ENCODE assay signal across 15 mouse cellular contexts in the genomic region with DNA sequence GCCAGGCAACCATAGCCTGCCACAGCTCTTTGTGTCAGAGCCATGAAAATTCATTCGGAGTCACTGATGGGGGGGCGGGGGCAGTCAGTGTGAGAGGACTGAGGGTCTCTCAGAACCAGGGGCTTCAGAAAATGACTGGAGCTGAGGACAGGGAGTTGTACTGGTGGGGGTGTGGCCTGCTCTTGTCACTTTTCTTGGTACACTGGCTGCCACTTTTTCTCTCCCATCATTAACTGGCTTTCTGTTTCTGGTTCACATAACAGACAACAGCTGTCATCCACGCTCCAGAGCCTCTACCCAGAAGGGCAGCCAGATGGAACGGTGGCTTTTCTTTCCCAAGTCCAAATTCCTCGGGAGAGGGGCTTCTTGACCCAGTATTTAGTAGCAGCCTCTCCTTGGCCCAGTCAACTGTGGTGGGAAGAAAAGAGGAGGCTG. TPM values are rescaled to one million over a fixed set of nuclear protein-coding genes. Genes with fewer than 3 reads are reported as not detected.
DNase-seq lines count a peak whose midpoint lies in the region; ATAC-seq and TF ChIP-seq lines count a peak whose summit lies in the region.
"Had no signal": no experiment of that assay in that cellular context is flagged by ENCODE, and none has a peak within 500 bp of the region (broad histone marks: within the 10 kb centered on the region; RNA-seq: fewer than 3 reads in every experiment).

No protein-coding gene starts in this region.

- H3K27ac ChIP-seq in hindbrain, embryonic 12.5 days, result peak overlapping the region; percentile 62

- H3K4me1 ChIP-seq in hindbrain, embryonic 12.5 days, result peaks cover 13% of the 10 kb centered on the region

- no peak overlapping the region for H3K9ac ChIP-seq in hindbrain, embryonic 12.5 days

- TF ChIP-seq POLR2A in brain, embryonic 14.5 days (IDR thresholded peaks at IDR 0.05; ENCODE audit: borderline replicate concordance, extremely low read depth, insufficient read depth, insufficient read length, poor library complexity, severe bottlenecking), result no peak

- no peaks in the 10 kb centered on the region for H3K36me3 ChIP-seq in hindbrain, embryonic 12.5 days

- no peaks in the 10 kb centered on the region for H3K27me3 ChIP-seq in hindbrain, embryonic 12.5 days
- H3K27me3 ChIP-seq: Patski had no signal

- intact Hi-C loops in heart, postnatal 25 days (cut with DNase I), result no loop called here
- intact Hi-C loops in left cerebral cortex, postnatal 14 days (cut with DNase I), result no loop called here

- TF ChIP-seq CTCF in brain, embryonic 14.5 days (IDR thresholded peaks at IDR 0.05; ENCODE audit: borderline replicate concordance, extremely low read depth, insufficient read depth, insufficient read length), result no peak

- H3K9me3 ChIP-seq in hindbrain, embryonic 12.5 days (replicated peaks), result no peaks in the 10 kb centered on the region

- H3K4me2 ChIP-seq in hindbrain, embryonic 12.5 days (replicated peaks), result no peak overlapping the region

- peak; percentile 62 for DNase-seq in heart, adult 11 months
- DNase-seq in heart, postnatal 25 days (ENCODE audit: low spot score), result no peak
- DNase-seq in brain, embryonic 14.5 days (ENCODE audit: low read depth), result peak; percentile 72
- DNase-seq in mesoderm, embryonic 11.5 days (ENCODE audit: low read depth, low spot score), result peak; percentile 41
- no peak for DNase-seq in left cerebral cortex, adult 9 months (ENCODE audit: low spot score in 2 of 2)
- no peak for DNase-seq in left cerebral cortex, postnatal 14 days (ENCODE audit: low spot score in 2 of 2)
- DNase-seq in heart, adult 18-20 months, result no peak
- DNase-seq: adrenal gland, postnatal 10 days; cerebellum, adult 9-10 months had no signal

- WGBS in hindbrain, embryonic 12.5 days, result 29% methylated on average over 5 of the region's 5 CpGs

- H3K4me3 ChIP-seq in hindbrain, embryonic 12.5 days, result no peak overlapping the region

- peak; percentile 80 for ATAC-seq in hindbrain, embryonic 12.5 days (ENCODE audit: low FRiP score)

RNA-seq across cellular contexts. Expression of a gene that starts 23.8 kb away (rescaled TPM):
- not detected for total RNA-seq in heart, postnatal 25 days (2021)
- polyA plus RNA-seq in brain, embryonic 14.5 days (2012; rRNA removed), result 2.7 and 4.1 TPM in 2 replicates
- polyA plus RNA-seq in hindbrain, embryonic 12.5 days (2016; fragmentation: Nextera tagmentation; extraction: Ambion mirVana), result 6.6 and 7.9 TPM in 2 replicates
- 1 to 10 TPM; 1.3 to 1.7 TPM for total RNA-seq in left cerebral cortex, postnatal 14 days (2021)
- under 1 TPM in 1 of 2 experiments, not detected in 1; 0.75 TPM for total RNA-seq in heart, adult 18-20 months (2021)
- total RNA-seq: megakaryocyte progenitor cell, adult 5-6 weeks had no signal
- polyA plus RNA-seq: C2C12, Patski had no signal

RNA-seq across cellular contexts. Expression of a gene that starts 24.2 kb away (rescaled TPM):
- not detected for total RNA-seq in heart, postnatal 25 days (2021)
- polyA plus RNA-seq in brain, embryonic 14.5 days (2012; rRNA removed), result not detected in 2 replicates
- polyA plus RNA-seq in hindbrain, embryonic 12.5 days (2016; fragmentation: Nextera tagmentation; extraction: Ambion mirVana), result not detected in 2 replicates
- total RNA-seq in left cerebral cortex, postnatal 14 days (2021), result not detected
- not detected for total RNA-seq in heart, adult 18-20 months (2021)
- total RNA-seq: adrenal gland, postnatal 10 days; megakaryocyte progenitor cell, adult 5-6 weeks had no signal
- polyA plus RNA-seq: C2C12; limb, embryonic 14.5 days; Patski; stomach, embryonic 14.5 days had no signal

RNA-seq across cellular contexts. Expression of a gene that starts 37.0 kb away (rescaled TPM):
- 10 to 100 TPM; 10.7 to 12.0 TPM for total RNA-seq in heart, postnatal 25 days (2021)
- 0.62 and 1.4 TPM in 2 replicates for polyA plus RNA-seq in brain, embryonic 14.5 days (2012; rRNA removed)
- 1.9 and 2.6 TPM in 2 replicates for polyA plus RNA-seq in hindbrain, embryonic 12.5 days (2016; fragmentation: Nextera tagmentation; extraction: Ambion mirVana)
- 1 to 10 TPM; 1.9 to 2.9 TPM for total RNA-seq in left cerebral cortex, postnatal 14 days (2021)
- total RNA-seq in heart, adult 18-20 months (2021), result 10 to 100 TPM in 1 of 2 experiments, 1 to 10 TPM in 1; 9.5 to 10.5 TPM

Comparison
In these comparisons a context has a peak if more than half of its experiments do, and no peak if none do; other contexts are left out.
1. DNase-seq: peak in heart, adult 11 months (single experiment), brain, embryonic 14.5 days (single experiment) and mesoderm, embryonic 11.5 days (single experiment); none in heart, postnatal 25 days (single experiment), left cerebral cortex, adult 9 months (0 of 2), left cerebral cortex, postnatal 14 days (0 of 2) and heart, adult 18-20 months (0 of 2).